8 mouse cellular contexts compared by ENCODE assay signal in genomic region chr14:79771094-79771535, GRCm38 (mm10). TPM values are rescaled to one million over a fixed set of nuclear protein-coding genes. Genes with fewer than 3 reads are reported as not detected.
DNase-seq lines count a peak whose midpoint lies in the region; ATAC-seq lines count a peak whose summit lies in the region.

TSS of gene Pcdh8 (minus strand) at chr14:79771312.

- peak within 1 kb of the TSS; percentile 85 for H3K4me2 ChIP-seq in hindbrain, embryonic 14.5 days (replicated peaks)
- peak within 1 kb of the TSS; percentile 61 for H3K4me2 ChIP-seq in lung, embryonic 16.5 days (ENCODE audit: low read depth, low read length)

- H3K27me3 ChIP-seq in hindbrain, embryonic 14.5 days (ENCODE audit: control insufficient read depth, insufficient read depth, low read length) = peaks cover 24% of the 10 kb centered on the region; the same call in 1 of the 2 replicates
- peaks cover 83% of the 10 kb centered on the region for H3K27me3 ChIP-seq in lung, embryonic 16.5 days (ENCODE audit: control insufficient read depth, insufficient read depth, low read depth, low read length)

- peaks cover 33% of the 10 kb centered on the region for H3K4me1 ChIP-seq in hindbrain, embryonic 14.5 days (replicated peaks; ENCODE audit: control insufficient read depth, insufficient read depth, low read length)
- peaks cover 20% of the 10 kb centered on the region for H3K4me1 ChIP-seq in lung, embryonic 16.5 days (replicated peaks; ENCODE audit: control insufficient read depth, insufficient read depth, low read length)

- peak; percentile 92 for ATAC-seq in hindbrain, embryonic 14.5 days (ENCODE audit: low FRiP score)
- ATAC-seq in lung, embryonic 16.5 days (ENCODE audit: low read depth) = peak; percentile 97
- no peak for ATAC-seq in activated CD4-positive, CD25-positive, alpha-beta regulatory T cell, adult 4 months

- H3K9ac ChIP-seq in hindbrain, embryonic 14.5 days = peak within 1 kb of the TSS; percentile 74
- H3K9ac ChIP-seq in lung, embryonic 16.5 days (ENCODE audit: low read length) = no peak within 1 kb of the TSS

- H3K4me3 ChIP-seq in hindbrain, embryonic 14.5 days (replicated peaks; ENCODE audit: low read length) = peak within 1 kb of the TSS; percentile 44
- peak within 1 kb of the TSS; percentile 44 for H3K4me3 ChIP-seq in lung, embryonic 16.5 days (ENCODE audit: low read length)

- H3K36me3 ChIP-seq in hindbrain, embryonic 14.5 days (replicated peaks; ENCODE audit: control insufficient read depth, insufficient read depth) = 0 out of 2 replicates have a peak, but pooled peaks cover 7% of the 10 kb centered on the region
- H3K36me3 ChIP-seq in lung, embryonic 16.5 days (ENCODE audit: control insufficient read depth, insufficient read depth, low read length) = no peaks in the 10 kb centered on the region

- no peaks in the 10 kb centered on the region for H3K9me3 ChIP-seq in hindbrain, embryonic 14.5 days (ENCODE audit: control insufficient read depth, low read length)
- no peaks in the 10 kb centered on the region for H3K9me3 ChIP-seq in lung, embryonic 16.5 days (ENCODE audit: control insufficient read depth, low read length)

- peak within 1 kb of the TSS; percentile 92 for H3K27ac ChIP-seq in hindbrain, embryonic 14.5 days
- H3K27ac ChIP-seq in lung, embryonic 16.5 days (ENCODE audit: low read length) = no peak within 1 kb of the TSS

- WGBS in hindbrain, embryonic 14.5 days = under 1% methylated on average over 30 of the region's 30 CpGs
- under 1% methylated on average over 30 of the region's 30 CpGs for WGBS in lung, embryonic 16.5 days

- DNase-seq in WW6 (ENCODE audit: low read depth, low spot score) = peak; percentile 75
- DNase-seq in cerebellum, postnatal 25 days = peak; percentile 87 to 89
- DNase-seq in frontal cortex, postnatal 36 days (ENCODE audit: low spot score in 2 of 2) = peak; percentile 92 to 93
- DNase-seq in hindbrain, embryonic 14.5 days (ENCODE audit: low spot score) = peak; percentile 95
- DNase-seq in layer of hippocampus, postnatal 25 days (ENCODE audit: extremely low spot score in 1 of 2, low spot score in 1 of 2) = peak; percentile 89
- DNase-seq in retina, embryonic 14.5 days (ENCODE audit: low spot score) = peak; percentile 94

RNA-seq across cellular contexts. Expression of gene Pcdh8, which starts in this region (rescaled TPM):
- 40.5 and 52.0 TPM in 2 replicates for polyA plus RNA-seq in hindbrain, embryonic 14.5 days (2014; fragmentation: Nextera tagmentation; extraction: Ambion mirVana)
- 10 to 100 TPM; 70.5 to 83.3 TPM for total RNA-seq in layer of hippocampus, postnatal 25 days (2021)
- 0.26 TPM in 1 of 2 replicates, not detected in the other for polyA plus RNA-seq in lung, embryonic 16.5 days (2015; fragmentation: Nextera tagmentation; extraction: Ambion mirVana)
- not detected for polyA plus RNA-seq in activated CD4-positive, CD25-positive, alpha-beta regulatory T cell, adult 4 months (2017; shearing (Covaris generic))

Comparison
In these comparisons a context has a peak if more than half of its experiments do, and no peak if none do; other contexts are left out.
1. RNA of gene Pcdh8 (polyA plus RNA-seq): 40.5 to 52.0 TPM in hindbrain, embryonic 14.5 days; not detected in activated CD4-positive, CD25-positive, alpha-beta regulatory T cell, adult 4 months and 0.26 TPM in lung, embryonic 16.5 days; every median in the first group is over 10 times any median in the second.
2. Peak in ATAC-seq, H3K4me3 ChIP-seq and H3K4me2 ChIP-seq in lung, embryonic 16.5 days; RNA of the gene not detected or under 1 TPM.
3. Peak in every context shown above with its lines, with median percentiles within 50 percentile points of each other: DNase-seq.